Mouse (Mus musculus): Measurements from ENCODE around the gene Sinhcaf.

DNA sequence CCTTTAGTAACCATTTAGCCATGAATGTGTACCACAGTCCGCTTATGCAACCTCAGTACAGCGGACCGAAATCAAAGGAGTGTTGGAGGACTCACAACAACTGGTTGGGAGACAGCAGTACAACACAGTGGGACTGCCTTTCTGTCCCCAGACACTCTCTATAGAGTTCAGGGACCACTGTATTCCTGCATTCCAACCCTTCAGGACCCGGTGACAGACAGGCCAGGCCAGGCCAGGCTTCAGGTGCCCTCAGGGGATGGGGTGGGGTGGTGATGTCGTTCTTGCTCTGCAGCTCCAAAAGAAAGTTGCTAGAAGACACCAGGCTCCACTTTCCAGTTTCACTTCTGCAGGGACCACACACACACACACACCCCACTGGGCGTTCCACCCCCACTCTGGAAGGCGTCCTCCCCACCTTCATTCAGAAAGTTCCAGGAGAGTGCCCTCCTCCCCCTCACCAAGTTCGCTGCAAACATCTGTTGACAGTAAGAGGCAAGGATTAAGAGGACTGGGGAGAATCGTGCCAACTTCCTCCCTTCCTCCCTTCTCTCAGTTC, 25.2 kb upstream of the Sinhcaf start:
- TF ChIP-seq CTCF (IDR thresholded peaks at IDR 0.05; ENCODE audit: extremely low read depth, insufficient read length, insufficient replicate concordance, low read depth, low read length) (no peak), POLR2A (IDR thresholded peaks at IDR 0.05; ENCODE audit: low read depth, low read length) (no peak)
